Comparison of ENCODE assay signal across 7 mouse cellular contexts in genomic region chr7:51819891-51820290, GRCm38 (mm10). TPM values are rescaled to one million over a fixed set of nuclear protein-coding genes. Genes with fewer than 3 reads are reported as not detected.
A peak's percentile ranks its signal among the peaks of the same experiment; 100 is the strongest.
DNase-seq lines count a peak whose midpoint lies in the region; TF ChIP-seq lines count a peak whose summit lies in the region.

No protein-coding gene starts in this region.

- TF ChIP-seq POLR2A in brain, embryonic 14.5 days (IDR thresholded peaks at IDR 0.05; ENCODE audit: borderline replicate concordance, extremely low read depth, insufficient read depth, insufficient read length, poor library complexity, severe bottlenecking): no peak

- DNase-seq in brain, embryonic 14.5 days (ENCODE audit: low read depth): peak; percentile 88
- peak; percentile 52 to 67 for DNase-seq in cerebellum, adult 18-20 months
- peak; percentile 38 to 70 for DNase-seq in frontal cortex, postnatal 36 days (ENCODE audit: low spot score in 2 of 2)
- DNase-seq in left cerebral cortex, postnatal 36 days (ENCODE audit: low spot score in 2 of 2): peak; percentile 26 to 38
- DNase-seq in heart, adult 8-10 months (ENCODE audit: low spot score): no peak
- DNase-seq in embryo, embryonic 10.5 days (ENCODE audit: low spot score): no peak
- DNase-seq in heart, postnatal 14 days: no peak

- intact Hi-C loops in left cerebral cortex, postnatal 36 days (cut with DNase I): loop anchor here (10.0 kb wide), 1 partner anchor 325 kb away; no protein-coding TSS in a partner anchor
- intact Hi-C loops in heart, postnatal 14 days (cut with DNase I): no loop called here

- TF ChIP-seq CTCF in brain, embryonic 14.5 days (IDR thresholded peaks at IDR 0.05; ENCODE audit: borderline replicate concordance, extremely low read depth, insufficient read depth, insufficient read length): no peak

RNA-seq across cellular contexts. Expression of gene Gas2, which starts 41.9 kb away (rescaled TPM):
- polyA plus RNA-seq in brain, embryonic 14.5 days (2012; rRNA removed): 12.5 and 14.3 TPM in 2 replicates
- 10 to 100 TPM; 26.5 to 28.5 TPM for total RNA-seq in left cerebral cortex, postnatal 36 days (2021)
- total RNA-seq in heart, adult 8-10 months (2022): 1 to 10 TPM; 3.2 to 4.7 (median 4.4) TPM
- 1 to 10 TPM; 7.6 to 7.9 TPM for total RNA-seq in heart, postnatal 14 days (2021)

RNA-seq across cellular contexts. Expression of gene Fancf, which starts 42.2 kb away (rescaled TPM):
- polyA plus RNA-seq in brain, embryonic 14.5 days (2012; rRNA removed): 10.0 and 15.3 TPM in 2 replicates
- total RNA-seq in left cerebral cortex, postnatal 36 days (2021): 1 to 10 TPM; 3.1 to 6.2 TPM
- 1 to 10 TPM; 1.1 to 2.3 (median 1.9) TPM for total RNA-seq in heart, adult 8-10 months (2022)
- total RNA-seq in heart, postnatal 14 days (2021): 1 to 10 TPM; 1.3 to 1.9 TPM

Comparison
In these comparisons a context has a peak if more than half of its experiments do, and no peak if none do; other contexts are left out.
1. DNase-seq: peak in brain, embryonic 14.5 days (single experiment), cerebellum, adult 18-20 months (2 of 2), frontal cortex, postnatal 36 days (2 of 2) and left cerebral cortex, postnatal 36 days (2 of 2); none in heart, adult 8-10 months (single experiment), embryo, embryonic 10.5 days (single experiment) and heart, postnatal 14 days (0 of 2).